ENCODE assay signal across 16 mouse cellular contexts in the genomic region with DNA sequence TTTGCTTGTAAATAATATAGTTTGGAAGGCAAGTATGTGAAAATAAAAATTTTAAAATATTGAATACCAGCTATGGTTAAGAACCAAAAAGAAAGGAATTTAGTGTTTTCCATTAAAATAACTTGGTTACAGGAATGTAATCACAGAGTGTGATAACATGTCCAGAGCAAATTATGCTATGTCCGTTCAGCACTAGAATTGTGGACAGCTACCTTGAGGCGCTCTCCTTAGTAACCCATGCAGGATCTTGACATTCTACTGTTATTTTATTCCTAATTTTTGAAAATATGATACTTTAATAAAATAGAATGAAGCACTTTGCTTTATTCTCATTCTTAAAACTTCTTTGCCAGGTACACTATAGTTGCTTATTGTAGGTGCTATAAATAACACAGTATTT. TPM values are rescaled to one million over a fixed set of nuclear protein-coding genes. Genes with fewer than 3 reads are reported as not detected.
DNase-seq lines count a peak whose midpoint lies in the region; ATAC-seq lines count a peak whose summit lies in the region.
"Had no signal": no experiment of that assay in that cellular context is flagged by ENCODE, and none has a peak within 500 bp of the region (broad histone marks: within the 10 kb centered on the region; RNA-seq: fewer than 3 reads in every experiment).

No protein-coding gene starts in this region.

- H3K9ac ChIP-seq in embryonic facial prominence, embryonic 14.5 days (ENCODE audit: low read depth, low read length), result no peak overlapping the region
- H3K9ac ChIP-seq: forebrain, embryonic 13.5 days; liver, embryonic 14.5 days had no signal

- no peaks in the 10 kb centered on the region for H3K9me3 ChIP-seq in embryonic facial prominence, embryonic 14.5 days (ENCODE audit: control insufficient read depth, low read length)
- H3K9me3 ChIP-seq: forebrain, embryonic 13.5 days; midbrain, embryonic 10.5 days had no signal

- no peaks in the 10 kb centered on the region for H3K27me3 ChIP-seq in embryonic facial prominence, embryonic 14.5 days (replicated peaks; ENCODE audit: control insufficient read depth, insufficient read depth, low read length)
- H3K27me3 ChIP-seq: forebrain, embryonic 13.5 days had no signal

- no peaks in the 10 kb centered on the region for H3K36me3 ChIP-seq in embryonic facial prominence, embryonic 14.5 days (ENCODE audit: control insufficient read depth, insufficient read depth, low read length)
- H3K36me3 ChIP-seq: midbrain, embryonic 10.5 days had no signal

- 49% methylated on average over 2 of the region's 2 CpGs for WGBS in embryonic facial prominence, embryonic 14.5 days

- DNase-seq in adrenal gland, postnatal 14 days, result peak; percentile 7
- no peak for DNase-seq in adrenal gland, adult 2 months
- peak; percentile 13 for DNase-seq in kidney, postnatal 14 days
- DNase-seq in kidney, adult 9 months, result no peak
- peak; percentile 52 for DNase-seq in NIH3T3 (ENCODE audit: low read depth)
- DNase-seq in embryonic facial prominence, embryonic 14.5 days (ENCODE audit: low spot score), result peak; percentile 51
- no peak for DNase-seq in layer of hippocampus, adult 11-12 months (ENCODE audit: low spot score)
- DNase-seq in ovary, postnatal 14 days (ENCODE audit: low spot score), result no peak
- DNase-seq: cerebellum, adult 11 months; cerebellum, postnatal 36 days; left cerebral cortex, postnatal 4 days; lung, postnatal 14 days; thymus, postnatal 25 days had no signal

- ATAC-seq in embryonic facial prominence, embryonic 14.5 days (ENCODE audit: low read depth), result no peak
- ATAC-seq: forebrain, embryonic 13.5 days had no signal

- no peak overlapping the region for H3K4me2 ChIP-seq in embryonic facial prominence, embryonic 14.5 days (ENCODE audit: low read depth, low read length)
- H3K4me2 ChIP-seq: forebrain, embryonic 13.5 days had no signal

- H3K4me1 ChIP-seq in embryonic facial prominence, embryonic 14.5 days (ENCODE audit: control insufficient read depth, insufficient read depth, low read length), result no peaks in the 10 kb centered on the region
- H3K4me1 ChIP-seq: forebrain, embryonic 13.5 days; midbrain, embryonic 10.5 days had no signal

- no peak overlapping the region for H3K27ac ChIP-seq in embryonic facial prominence, embryonic 14.5 days (replicated peaks; ENCODE audit: low read depth, low read length)
- H3K27ac ChIP-seq: forebrain, embryonic 13.5 days; liver, embryonic 14.5 days; midbrain, embryonic 10.5 days had no signal

- no peak overlapping the region for H3K4me3 ChIP-seq in embryonic facial prominence, embryonic 14.5 days (ENCODE audit: low read depth, low read length)
- H3K4me3 ChIP-seq: forebrain, embryonic 13.5 days; midbrain, embryonic 10.5 days had no signal

RNA-seq across cellular contexts. Expression of gene Plcxd3, which starts 7.5 kb away (rescaled TPM):
- total RNA-seq in adrenal gland, postnatal 14 days (2021), result 2.5 and 4.0 TPM in 2 replicates
- 1 to 10 TPM; 1.8 to 3.5 TPM for total RNA-seq in adrenal gland, adult 2 months (2021)
- 0.11 and 0.32 TPM in 2 replicates for polyA plus RNA-seq in adrenal gland, adult 2 months (2012; rRNA removed)
- polyA plus RNA-seq in embryonic facial prominence, embryonic 14.5 days (2014; fragmentation: Nextera tagmentation; extraction: Ambion mirVana), result 3.6 and 3.8 TPM in 2 replicates

Comparison
In these comparisons a context has a peak if more than half of its experiments do, and no peak if none do; other contexts are left out.
1. DNase-seq: peak in adrenal gland, postnatal 14 days (single experiment), kidney, postnatal 14 days (single experiment), NIH3T3 (single experiment) and embryonic facial prominence, embryonic 14.5 days (single experiment); none in adrenal gland, adult 2 months (single experiment), kidney, adult 9 months (single experiment), layer of hippocampus, adult 11-12 months (single experiment) and ovary, postnatal 14 days (single experiment).